Mouse (Mus musculus): ENCODE measurements at regions not wholly inside any gene's neighbourhood (a gene's known extent, or its start where the extent isn't known, plus 50 kb on each side); places are given as distances from the start of the nearest gene placed in this dataset.

DNA sequence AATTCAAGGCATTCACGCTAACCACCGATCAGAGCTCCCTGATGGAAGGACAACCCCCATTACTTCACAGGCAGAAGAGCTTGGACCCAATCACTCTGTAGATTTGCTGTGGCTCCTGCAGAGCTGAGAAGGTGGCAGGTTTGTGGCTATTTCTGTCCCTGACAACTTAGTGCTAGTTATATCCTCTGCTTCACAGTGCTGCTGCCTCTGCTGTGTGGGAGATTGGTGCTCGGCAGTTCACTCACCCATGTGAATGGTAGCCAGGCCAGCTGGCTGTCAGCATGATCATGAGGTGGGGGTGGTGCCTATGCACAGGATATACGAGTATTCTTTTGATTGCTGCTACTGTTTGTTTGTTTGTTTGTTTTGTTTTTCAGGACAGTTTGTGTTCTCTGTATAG is 113.9 kb downstream of the Gm10131 start:
- DNase-seq (ENCODE audit: low read depth, low spot score), result no peak
- Histone ChIP-seq H3K27me3 (ENCODE audit: control insufficient read depth, insufficient read depth, low read length, poor library complexity, severe bottlenecking) (no peaks in the 10 kb centered on the region), H3K36me3 (ENCODE audit: control insufficient read depth, insufficient read depth, low read length, poor library complexity, severe bottlenecking) (no peaks in the 10 kb centered on the region)

DNA sequence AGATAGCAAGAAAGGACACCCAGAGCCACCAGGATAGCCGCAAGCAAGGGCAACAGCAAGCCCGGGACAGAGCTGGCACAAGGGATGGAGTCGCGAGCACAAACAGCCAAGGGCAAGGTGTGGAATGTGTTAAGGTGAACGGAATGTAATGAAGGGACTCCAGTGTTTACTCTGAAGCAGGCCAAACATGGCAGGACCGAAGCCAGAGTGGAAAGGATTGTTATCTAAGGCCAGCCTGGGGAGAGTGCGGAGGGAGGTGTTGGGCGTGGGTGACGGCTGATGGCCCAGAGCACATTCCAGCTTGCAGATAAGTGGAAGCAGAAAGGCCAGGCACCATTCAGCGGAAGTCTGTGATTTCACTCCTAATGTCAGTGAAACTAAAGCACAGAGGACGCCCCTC is 118.6 kb downstream of the Gm10131 start:
- Histone ChIP-seq H3K27me3 (ENCODE audit: control insufficient read depth, insufficient read depth, low read length, poor library complexity, severe bottlenecking) (no peaks in the 10 kb centered on the region), H3K36me3 (ENCODE audit: control insufficient read depth, insufficient read depth, low read length, poor library complexity, severe bottlenecking) (no peaks in the 10 kb centered on the region)
- DNase-seq (ENCODE audit: low read depth, low spot score), result no peak

DNA sequence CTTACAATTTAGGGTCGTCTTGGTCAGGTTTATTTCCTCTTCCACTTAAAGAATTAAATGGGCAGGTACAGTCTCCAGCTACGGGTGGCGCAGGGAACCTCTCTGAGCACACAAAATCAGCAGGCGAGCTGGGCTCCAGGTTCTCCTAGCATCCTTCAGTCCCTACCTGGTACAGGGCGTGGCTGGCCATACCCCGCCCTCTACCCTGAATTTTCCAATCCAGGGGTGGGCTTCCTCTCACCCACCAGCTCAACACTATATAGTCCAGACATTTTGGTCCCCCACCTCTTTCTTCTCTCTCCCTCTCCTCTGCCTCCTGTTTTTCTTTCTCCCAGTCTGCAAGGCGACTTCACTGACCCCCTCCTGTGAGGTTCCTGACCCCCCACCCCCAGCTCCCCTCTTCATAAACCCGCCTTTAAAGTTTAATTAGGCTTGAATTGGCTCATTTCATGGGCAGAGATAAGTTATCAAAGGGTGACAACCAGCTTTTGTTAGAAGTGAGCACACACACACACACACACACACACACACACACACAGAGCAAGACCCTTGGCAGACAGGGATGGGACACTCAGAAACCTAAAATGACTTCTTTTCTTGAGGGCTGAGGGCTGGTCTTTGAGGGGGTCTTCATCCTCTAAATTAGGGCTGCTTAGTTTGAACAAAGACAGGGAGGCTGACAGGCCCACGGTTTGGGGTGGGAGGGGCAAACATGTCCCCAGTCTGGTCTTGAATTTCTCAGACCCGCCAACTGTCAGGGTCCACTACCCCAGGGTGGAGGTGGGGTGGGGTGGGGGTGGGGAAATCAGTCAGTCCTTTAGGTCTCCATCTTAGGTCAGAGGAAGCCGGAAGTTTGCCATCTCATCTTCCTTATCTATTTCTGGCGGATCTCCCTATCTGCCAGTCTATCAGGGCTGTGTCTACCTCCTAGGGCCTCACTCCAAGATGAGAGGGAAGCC is 119.3 kb downstream of the Gm10131 start:
- no peak for DNase-seq (ENCODE audit: low read depth, low spot score)
- no peaks in the 10 kb centered on the region for H3K27me3 ChIP-seq (ENCODE audit: control insufficient read depth, insufficient read depth, low read length, poor library complexity, severe bottlenecking)
- H3K36me3 ChIP-seq (ENCODE audit: control insufficient read depth, insufficient read depth, low read length, poor library complexity, severe bottlenecking), result no peaks in the 10 kb centered on the region

DNA sequence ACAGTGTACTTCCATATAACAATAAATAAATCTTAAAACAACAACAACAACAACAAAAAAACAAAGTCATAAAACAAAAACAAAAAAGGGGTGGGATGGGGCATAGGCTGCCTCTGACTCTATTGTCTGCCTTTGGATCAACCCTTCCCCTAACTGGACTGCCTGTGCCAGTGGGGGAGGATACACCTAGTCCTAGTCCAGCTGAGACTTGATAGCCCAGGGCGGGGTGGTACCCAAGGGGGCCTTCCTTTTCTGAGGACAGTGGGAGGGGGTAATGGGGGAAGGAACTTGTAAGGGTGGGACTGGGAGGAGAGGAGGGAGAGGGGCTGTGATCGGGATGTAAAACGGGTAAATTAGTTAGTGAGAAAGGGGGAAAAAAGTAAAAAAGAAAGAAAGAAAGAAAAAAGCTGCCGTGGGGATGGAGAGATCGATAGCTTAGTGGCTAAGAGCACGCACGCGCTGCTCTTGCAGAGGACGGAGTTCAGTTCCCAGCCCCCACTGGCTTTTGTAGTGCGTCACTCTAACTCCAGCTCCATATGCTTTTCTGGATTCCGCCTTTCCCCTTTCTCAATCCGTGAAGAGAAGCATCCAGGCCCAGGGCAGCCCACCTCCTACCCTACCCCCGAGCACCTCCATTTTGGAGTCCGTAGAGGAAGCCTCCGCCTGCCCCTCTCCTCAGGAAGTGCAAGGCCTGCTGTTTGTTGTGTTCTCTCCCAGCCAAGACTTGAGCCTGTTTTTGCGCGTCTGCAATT is 120.2 kb downstream of the Gm10131 start:
- Histone ChIP-seq H3K36me3 (ENCODE audit: control insufficient read depth, insufficient read depth, low read length, poor library complexity, severe bottlenecking) (no peaks in the 10 kb centered on the region), H3K27me3 (ENCODE audit: control insufficient read depth, insufficient read depth, low read length, poor library complexity, severe bottlenecking) (no peaks in the 10 kb centered on the region)
- DNase-seq (ENCODE audit: low read depth, low spot score), result no peak

DNA sequence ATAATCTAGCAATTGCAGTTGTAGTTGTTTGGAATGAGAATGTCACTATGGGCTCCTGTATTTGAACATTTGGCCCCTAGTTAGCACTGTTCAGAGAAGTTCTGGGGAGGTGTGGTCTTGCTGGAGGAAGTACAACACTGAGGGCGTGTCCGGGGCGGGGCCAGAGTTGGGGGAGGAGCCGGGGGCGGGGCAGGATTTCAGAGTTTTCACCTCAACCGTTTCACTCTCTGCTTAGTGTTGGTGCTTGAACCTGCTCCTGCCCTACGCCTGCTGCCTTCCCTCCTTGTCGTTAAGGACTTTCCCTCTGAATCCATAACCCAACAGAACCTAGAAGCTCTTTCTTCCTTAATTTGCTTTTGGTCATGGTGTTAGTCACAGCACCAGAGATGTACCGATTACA is 121.5 kb downstream of the Gm10131 start:
- Histone ChIP-seq H3K36me3 (ENCODE audit: control insufficient read depth, insufficient read depth, low read length, poor library complexity, severe bottlenecking) (no peaks in the 10 kb centered on the region), H3K27me3 (ENCODE audit: control insufficient read depth, insufficient read depth, low read length, poor library complexity, severe bottlenecking) (no peaks in the 10 kb centered on the region)
- peak; percentile 52 for DNase-seq (ENCODE audit: low read depth, low spot score)

DNA sequence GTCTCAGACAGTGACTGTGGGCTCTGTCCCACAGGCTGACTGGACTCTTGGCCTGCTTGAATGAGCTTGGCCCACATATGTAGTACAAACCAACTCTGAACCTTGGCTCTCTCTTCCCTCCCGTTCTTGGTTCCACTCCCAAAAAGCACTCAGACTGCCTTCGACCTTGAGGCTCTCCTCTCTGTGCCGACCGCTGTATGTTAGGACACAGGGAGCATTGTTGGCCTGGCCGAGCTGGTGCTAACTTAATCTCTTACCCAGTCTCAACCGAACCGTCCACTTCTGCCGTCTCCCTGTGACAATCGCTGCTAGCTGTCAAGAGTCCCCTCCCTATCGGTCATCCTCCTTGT is 123.8 kb downstream of the Gm10131 start:
- DNase-seq (ENCODE audit: low read depth, low spot score), result no peak
- Histone ChIP-seq H3K27me3 (ENCODE audit: control insufficient read depth, insufficient read depth, low read length, poor library complexity, severe bottlenecking) (no peaks in the 10 kb centered on the region), H3K36me3 (ENCODE audit: control insufficient read depth, insufficient read depth, low read length, poor library complexity, severe bottlenecking) (no peaks in the 10 kb centered on the region)

DNA sequence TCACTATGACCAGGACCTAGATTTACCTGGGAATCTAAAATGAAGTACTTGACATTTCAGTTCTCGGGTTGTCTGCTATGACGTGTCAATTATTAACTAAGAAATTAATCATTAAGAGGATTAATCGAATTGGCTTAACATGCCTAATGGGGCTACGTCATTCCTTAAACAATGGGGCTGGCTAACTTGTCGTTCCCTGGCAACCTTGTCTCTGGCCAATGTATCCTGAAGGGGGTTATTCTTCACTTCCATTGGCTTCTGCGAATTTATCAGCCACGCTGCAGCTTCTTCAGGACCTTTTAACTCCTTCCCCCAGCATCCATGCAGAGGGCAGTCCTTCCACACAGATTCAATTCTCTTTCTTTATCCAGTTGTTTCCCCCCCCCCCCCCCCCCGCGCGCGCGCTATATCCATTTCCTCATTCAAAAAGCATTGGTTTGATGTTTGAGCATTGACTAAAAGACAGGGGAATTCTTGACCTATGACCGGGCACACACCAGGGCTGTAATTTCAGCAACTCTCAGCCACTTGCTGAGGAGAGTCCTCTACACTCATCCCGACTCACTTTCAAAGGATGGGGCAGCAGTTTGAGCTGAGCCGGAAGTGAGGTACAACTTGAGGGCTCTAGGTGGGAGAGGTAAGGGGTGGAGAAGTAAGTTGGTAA is 124.3 kb downstream of the Gm10131 start:
- H3K36me3 ChIP-seq (ENCODE audit: control insufficient read depth, insufficient read depth, low read length, poor library complexity, severe bottlenecking), result no peaks in the 10 kb centered on the region
- no peaks in the 10 kb centered on the region for H3K27me3 ChIP-seq (ENCODE audit: control insufficient read depth, insufficient read depth, low read length, poor library complexity, severe bottlenecking)
- no peak for DNase-seq (ENCODE audit: low read depth, low spot score)

DNA sequence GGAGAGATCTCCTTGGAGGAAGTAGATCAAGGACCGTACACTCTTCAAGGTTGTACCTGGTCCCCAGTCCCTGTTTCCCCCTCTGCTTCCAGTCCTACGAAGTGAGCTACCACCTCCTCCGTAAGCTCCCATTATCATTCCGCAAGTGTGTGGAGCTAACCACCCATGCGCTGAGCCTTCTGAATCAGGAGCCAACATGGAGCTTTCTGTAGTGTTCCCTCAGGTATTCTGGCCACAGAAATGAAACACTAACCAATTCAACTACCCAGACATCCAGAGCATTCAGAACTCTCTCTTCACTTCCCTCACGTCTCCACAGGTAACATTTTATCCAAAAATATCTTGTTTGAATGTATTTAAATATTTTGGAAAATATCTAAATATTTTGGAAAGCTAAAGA is 124.9 kb downstream of the Gm10131 start:
- no peak for DNase-seq (ENCODE audit: low read depth, low spot score)
- H3K27me3 ChIP-seq (ENCODE audit: control insufficient read depth, insufficient read depth, low read length, poor library complexity, severe bottlenecking), result no peaks in the 10 kb centered on the region
- H3K36me3 ChIP-seq (ENCODE audit: control insufficient read depth, insufficient read depth, low read length, poor library complexity, severe bottlenecking), result no peaks in the 10 kb centered on the region

DNA sequence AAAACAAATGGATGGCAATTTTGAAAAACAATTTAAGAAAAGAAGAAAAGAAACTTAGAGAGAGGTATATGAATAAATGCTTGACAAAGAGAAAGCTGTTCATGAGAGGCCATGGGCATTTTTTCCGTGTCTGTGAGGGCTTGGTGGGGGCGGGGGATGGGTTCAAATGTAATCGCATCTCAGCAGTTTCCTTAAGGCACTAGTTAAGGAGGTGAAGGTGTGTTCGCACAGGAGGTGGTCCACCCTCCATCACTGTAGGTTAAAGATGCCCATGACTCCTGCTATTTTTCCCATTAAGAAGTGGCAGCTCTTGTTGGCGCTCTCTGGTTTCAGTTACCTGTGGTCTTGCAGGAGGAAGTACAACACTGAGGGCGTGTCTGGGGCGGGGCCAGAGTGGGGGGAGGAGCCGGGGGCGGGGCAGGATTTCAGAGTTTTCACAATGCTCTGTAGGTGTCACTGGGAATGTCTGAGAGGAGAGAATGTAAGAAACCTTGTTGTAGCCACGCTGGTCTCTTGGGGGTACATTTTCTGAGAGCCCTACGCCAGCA is 126.0 kb downstream of the Gm10131 start:
- Histone ChIP-seq H3K27me3 (ENCODE audit: control insufficient read depth, insufficient read depth, low read length, poor library complexity, severe bottlenecking) (no peaks in the 10 kb centered on the region), H3K36me3 (ENCODE audit: control insufficient read depth, insufficient read depth, low read length, poor library complexity, severe bottlenecking) (no peaks in the 10 kb centered on the region)
- DNase-seq (ENCODE audit: low read depth, low spot score), result peak; percentile 52

DNA sequence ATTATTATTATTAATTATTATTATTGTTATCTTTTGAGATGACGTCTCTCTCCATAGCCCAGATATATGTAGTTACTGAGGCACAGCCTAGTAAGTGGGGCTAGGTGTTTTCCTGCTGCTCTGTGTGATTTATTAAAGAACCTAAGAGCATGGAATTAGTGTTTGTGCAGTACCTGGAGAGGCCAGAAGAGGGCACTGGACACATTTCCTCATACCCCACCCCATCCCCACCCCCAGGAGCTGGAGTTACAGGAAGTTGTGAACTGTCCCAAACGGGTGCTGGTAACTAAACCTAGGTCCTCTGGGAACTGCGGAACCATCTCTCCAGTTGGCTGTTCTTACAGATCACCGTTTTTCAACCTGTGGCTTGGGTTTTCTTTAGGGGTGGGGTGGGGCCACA is 129.9 kb downstream of the Gm10131 start:
- H3K36me3 ChIP-seq (ENCODE audit: control insufficient read depth, insufficient read depth, low read length, poor library complexity, severe bottlenecking), result no peaks in the 10 kb centered on the region
- H3K27me3 ChIP-seq (ENCODE audit: control insufficient read depth, insufficient read depth, low read length, poor library complexity, severe bottlenecking), result no peaks in the 10 kb centered on the region
- DNase-seq (ENCODE audit: low read depth, low spot score), result peak; percentile 65

DNA sequence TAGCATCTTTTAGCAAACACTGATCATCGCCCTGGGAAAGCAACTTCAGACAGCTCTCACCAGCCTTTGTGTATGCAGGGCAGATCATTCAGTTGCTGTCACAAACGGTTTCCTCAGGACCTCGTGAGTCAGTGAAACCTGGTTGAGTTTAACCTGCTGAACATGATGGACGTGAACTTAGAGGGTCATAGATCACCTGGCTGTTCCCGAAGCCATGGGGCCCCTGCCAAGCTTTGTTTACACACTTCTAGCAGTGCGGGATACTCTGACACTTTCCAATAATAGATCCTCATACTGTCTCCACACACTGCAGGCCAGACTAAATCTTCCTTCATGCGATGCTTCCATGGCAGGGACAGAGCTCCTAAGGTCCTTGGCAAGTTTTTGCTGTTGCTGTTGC is 130.5 kb downstream of the Gm10131 start:
- Histone ChIP-seq H3K27me3 (ENCODE audit: control insufficient read depth, insufficient read depth, low read length, poor library complexity, severe bottlenecking) (no peaks in the 10 kb centered on the region), H3K36me3 (ENCODE audit: control insufficient read depth, insufficient read depth, low read length, poor library complexity, severe bottlenecking) (no peaks in the 10 kb centered on the region)
- DNase-seq (ENCODE audit: low read depth, low spot score), result no peak
